Mouse (Mus musculus) pancreas, adult 10 weeks (tissue): ENCODE results near the gene Mob2. TPM values are rescaled to one million over a fixed set of nuclear protein-coding genes. Genes with fewer than 3 reads are reported as not detected.

Experiments
- polyA plus RNA-seq: library from polyadenylated mRNA; stranded (reverse); fragments of 350-450 nt; fragmentation: Illumina TruSeq; extraction: RNeasy Lipid Tissue Mini Kit (QIAGEN cat#74804); gene quantifications from one replicate; pipeline ENCODE4 v1.2.3, GENCODE M21; 2015; ENCODE audit warnings: low read depth, low replicate concordance; ENCODE audit not compliant: insufficient read depth

Mob2 gene
- polyA plus RNA-seq: 23.7 TPM

DNA sequence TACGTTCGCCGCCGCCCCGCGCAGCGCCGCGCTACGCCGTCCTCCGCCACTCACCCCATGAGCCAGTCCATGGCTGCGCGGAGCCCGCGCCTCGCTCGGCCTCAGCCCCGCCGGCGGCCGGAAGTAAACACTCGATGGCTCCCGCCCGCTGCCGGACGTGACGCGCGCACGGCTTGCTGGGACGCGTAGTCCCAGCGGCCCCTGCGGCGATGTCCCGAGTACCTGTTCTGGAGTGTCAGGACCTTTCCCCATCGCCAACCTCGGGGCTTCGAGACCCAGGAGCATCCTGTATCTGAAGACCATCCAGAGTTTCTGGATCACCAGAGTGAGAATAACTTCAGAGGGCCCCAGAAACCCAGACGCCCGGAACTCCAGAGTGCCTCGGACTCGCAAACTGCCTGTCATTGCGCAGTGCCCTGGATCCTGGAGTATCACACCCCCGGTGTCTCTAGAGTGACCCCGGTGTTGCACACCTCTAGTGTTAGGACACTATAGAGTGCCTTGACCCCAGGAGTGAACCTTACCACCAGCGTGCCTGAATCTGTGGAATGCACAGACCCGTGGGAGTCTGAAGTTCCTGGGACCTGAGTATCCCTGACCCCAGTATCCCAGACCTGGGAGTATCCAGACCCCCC is at the start of gene Mob2:
Mob2 (minus strand) TSS at position 135 of the 635 bp plus-strand sequence.

GRCm38 (mm10) chr7:142095183-142095931 is 34.5 kb upstream of the Mob2 start, which contains the start of gene Dusp8:
Gene Dusp8, minus strand, starts transcription at chr7:142095843.

Other genes starting within 250 kb of the Mob2 start
- not detected for gene Muc5b, start 222.0 kb downstream of the Mob2 start, polyA plus RNA-seq
- gene Tollip, start 142.6 kb downstream of the Mob2 start, polyA plus RNA-seq: 11.2 TPM
- 10.4 TPM for gene Brsk2, start 111.3 kb downstream of the Mob2 start, polyA plus RNA-seq
- 2.1 TPM for gene Dusp8, start 34.8 kb upstream of the Mob2 start, polyA plus RNA-seq
- gene Gm45618, start 59.7 kb upstream of the Mob2 start, polyA plus RNA-seq: not detected
- gene Gm39115, start 75.0 kb upstream of the Mob2 start, polyA plus RNA-seq: not detected
- not detected for gene Gm45337, start 83.5 kb upstream of the Mob2 start, polyA plus RNA-seq
- not detected for gene Gm29735, start 96.0 kb upstream of the Mob2 start, polyA plus RNA-seq
- not detected for gene Gm4553, start 104.7 kb upstream of the Mob2 start, polyA plus RNA-seq
- gene Krtap5-2, start 114.9 kb upstream of the Mob2 start, polyA plus RNA-seq: not detected
- gene Gm10153, start 129.3 kb upstream of the Mob2 start, polyA plus RNA-seq: not detected
- not detected for gene Krtap5-3, start 140.3 kb upstream of the Mob2 start, polyA plus RNA-seq
- not detected for gene Gm7579, start 150.8 kb upstream of the Mob2 start, polyA plus RNA-seq
- gene Krtap5-5, start 168.9 kb upstream of the Mob2 start, polyA plus RNA-seq: not detected
- gene Gm40460, start 180.0 kb upstream of the Mob2 start, polyA plus RNA-seq: not detected
- gene Gm2431, start 197.3 kb upstream of the Mob2 start, polyA plus RNA-seq: not detected
- gene Gm4559, start 213.3 kb upstream of the Mob2 start, polyA plus RNA-seq: not detected
- gene Krtap5-1, start 236.1 kb upstream of the Mob2 start, polyA plus RNA-seq: not detected
- gene Krtap5-4, start 242.5 kb upstream of the Mob2 start, polyA plus RNA-seq: not detected